In the genomic region with DNA sequence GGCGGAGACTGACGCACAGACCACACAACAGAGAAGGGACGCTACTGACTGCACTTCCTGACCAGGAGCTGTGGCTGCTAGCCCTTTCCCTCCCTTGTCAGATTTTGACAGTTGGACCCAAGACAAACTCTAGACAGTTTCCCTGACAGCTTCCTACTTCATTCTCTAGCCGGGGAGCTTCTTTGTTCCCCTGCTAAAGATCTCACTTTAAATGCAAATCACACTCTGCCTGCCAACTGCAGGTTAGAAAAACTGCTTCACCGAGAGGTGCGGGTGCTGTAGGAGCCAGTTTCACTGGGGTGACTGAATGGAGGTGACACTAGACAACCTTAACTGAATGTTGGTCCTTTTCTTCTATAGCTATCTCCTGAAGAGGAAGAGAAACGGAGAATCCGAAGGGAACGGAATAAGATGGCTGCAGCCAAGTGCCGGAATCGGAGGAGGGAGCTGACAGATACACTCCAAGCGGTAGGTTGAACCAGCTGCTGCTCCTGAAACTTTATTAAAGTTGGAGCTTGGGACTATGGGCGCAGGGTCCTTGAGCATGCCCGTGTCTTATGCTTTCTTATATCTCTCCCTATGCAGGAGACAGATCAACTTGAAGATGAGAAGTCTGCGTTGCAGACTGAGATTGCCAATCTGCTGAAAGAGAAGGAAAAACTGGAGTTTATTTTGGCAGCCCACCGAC, we compare ENCODE assay signal across 7 mouse cellular contexts. TPM values are rescaled to one million over a fixed set of nuclear protein-coding genes. Genes with fewer than 3 reads are reported as not detected.
DNase-seq lines count a peak whose midpoint lies in the region; ATAC-seq and TF ChIP-seq lines count a peak whose summit lies in the region.

No protein-coding gene starts in this region.

- peaks cover 21% of the 10 kb centered on the region for H3K27me3 ChIP-seq in lung, embryonic 14.5 days (ENCODE audit: insufficient read depth, low read length)
- H3K27me3 ChIP-seq in embryonic facial prominence, embryonic 15.5 days, result peaks cover 25% of the 10 kb centered on the region
- H3K27me3 ChIP-seq in limb, embryonic 10.5 days (ENCODE audit: low read depth, poor library complexity, severe bottlenecking), result peaks cover 63% of the 10 kb centered on the region

- no peak for DNase-seq in lung, embryonic 14.5 days
- DNase-seq in lung, postnatal 25 days (ENCODE audit: low spot score), result no peak
- DNase-seq in limb, embryonic 10.5 days (ENCODE audit: low spot score), result no peak
- no peak for DNase-seq in urinary bladder, postnatal 25 days (ENCODE audit: low spot score)
- DNase-seq in adrenal gland, adult 18-20 months (ENCODE audit: low spot score in 2 of 2), result no peak

- no peak for TF ChIP-seq CTCF in lung, embryonic 14.5 days (IDR thresholded peaks at IDR 0.05; ENCODE audit: low read depth)
- TF ChIP-seq CTCF in olfactory bulb, adult 2 months (IDR thresholded peaks at IDR 0.05; ENCODE audit: insufficient read depth, low read depth, low read length), result no peak

- 11% methylated on average over 14 of the region's 16 CpGs for WGBS in lung, embryonic 14.5 days
- WGBS in embryonic facial prominence, embryonic 15.5 days, result 20% methylated on average over 14 of the region's 16 CpGs
- WGBS in limb, embryonic 10.5 days, result 10% methylated on average over 15 of the region's 16 CpGs
- 23% methylated on average over 15 of the region's 16 CpGs for WGBS in olfactory bulb, adult 2 months

- TF ChIP-seq POLR2A in olfactory bulb, adult 2 months (IDR thresholded peaks at IDR 0.05; ENCODE audit: insufficient read depth, low read depth, low read length), result no peak

- no peaks in the 10 kb centered on the region for H3K36me3 ChIP-seq in lung, embryonic 14.5 days (ENCODE audit: insufficient read depth)
- no peaks in the 10 kb centered on the region for H3K36me3 ChIP-seq in embryonic facial prominence, embryonic 15.5 days
- no peaks in the 10 kb centered on the region for H3K36me3 ChIP-seq in limb, embryonic 10.5 days

- no peak for ATAC-seq in lung, embryonic 14.5 days (ENCODE audit: insufficient read depth)
- no peak for ATAC-seq in embryonic facial prominence, embryonic 15.5 days (ENCODE audit: insufficient number of reproducible peaks, low FRiP score, low TSS enrichment, low read depth)

- H3K4me2 ChIP-seq in lung, embryonic 14.5 days, result peak overlapping the region; percentile 96
- peak overlapping the region; percentile 91 for H3K4me2 ChIP-seq in embryonic facial prominence, embryonic 15.5 days (replicated peaks)

- no peaks in the 10 kb centered on the region for H3K9me3 ChIP-seq in lung, embryonic 14.5 days (ENCODE audit: low read depth, low read length)
- H3K9me3 ChIP-seq in embryonic facial prominence, embryonic 15.5 days (replicated peaks), result no peaks in the 10 kb centered on the region
- no peaks in the 10 kb centered on the region for H3K9me3 ChIP-seq in limb, embryonic 10.5 days (replicated peaks)

- H3K4me3 ChIP-seq in lung, embryonic 14.5 days (ENCODE audit: low read depth, low read length), result peak overlapping the region; percentile 52
- peak overlapping the region; percentile 65 for H3K4me3 ChIP-seq in embryonic facial prominence, embryonic 15.5 days (replicated peaks)
- peak overlapping the region; percentile 61 for H3K4me3 ChIP-seq in limb, embryonic 10.5 days
- H3K4me3 ChIP-seq in olfactory bulb, adult 2 months (ENCODE audit: insufficient read depth, low read depth, low read length), result peak overlapping the region; percentile 67

- H3K4me1 ChIP-seq in lung, embryonic 14.5 days (ENCODE audit: insufficient read depth), result peaks cover 8% of the 10 kb centered on the region; the same call in 1 of the 2 replicates
- peaks cover 45% of the 10 kb centered on the region for H3K4me1 ChIP-seq in embryonic facial prominence, embryonic 15.5 days
- peaks cover 64% of the 10 kb centered on the region for H3K4me1 ChIP-seq in limb, embryonic 10.5 days
- H3K4me1 ChIP-seq in olfactory bulb, adult 2 months (ENCODE audit: control insufficient read depth, insufficient read depth, low read length), result peaks cover 18% of the 10 kb centered on the region

- 0 out of 2 replicates have a peak overlapping the region, but pooled peaks have one; percentile 20 for H3K9ac ChIP-seq in lung, embryonic 14.5 days
- H3K9ac ChIP-seq in embryonic facial prominence, embryonic 15.5 days, result no peak overlapping the region

- no peak overlapping the region for H3K27ac ChIP-seq in lung, embryonic 14.5 days (ENCODE audit: low read depth)
- H3K27ac ChIP-seq in embryonic facial prominence, embryonic 15.5 days (replicated peaks), result no peak overlapping the region
- no peak overlapping the region for H3K27ac ChIP-seq in limb, embryonic 10.5 days
- H3K27ac ChIP-seq in olfactory bulb, adult 2 months (ENCODE audit: insufficient read depth, low read depth, low read length), result no peak overlapping the region

RNA-seq across cellular contexts. Expression of a gene that starts 1.7 kb away (rescaled TPM):
- 3.7 and 3.8 TPM in 2 replicates for polyA plus RNA-seq in lung, embryonic 14.5 days (2014; fragmentation: Nextera tagmentation; extraction: Ambion mirVana)
- polyA plus RNA-seq in embryonic facial prominence, embryonic 15.5 days (2015; fragmentation: Nextera tagmentation; extraction: Ambion mirVana), result 22.7 and 23.9 TPM in 2 replicates
- 0.76 and 0.80 TPM in 2 replicates for polyA plus RNA-seq in limb, embryonic 10.5 days (2016; fragmentation: Nextera tagmentation; extraction: Ambion mirVana)
- polyA plus RNA-seq in olfactory bulb, adult 2 months (2012; ENCODE audit: insufficient read depth, insufficient read length, low replicate concordance, missing spikeins), result not detected in 2 replicates
- 1 to 10 TPM; 2.9 to 4.3 TPM for total RNA-seq in adrenal gland, adult 18-20 months (2021)
